Mouse (Mus musculus): Measurements from ENCODE around the gene Rab40c.

Rab40c gene

DNA sequence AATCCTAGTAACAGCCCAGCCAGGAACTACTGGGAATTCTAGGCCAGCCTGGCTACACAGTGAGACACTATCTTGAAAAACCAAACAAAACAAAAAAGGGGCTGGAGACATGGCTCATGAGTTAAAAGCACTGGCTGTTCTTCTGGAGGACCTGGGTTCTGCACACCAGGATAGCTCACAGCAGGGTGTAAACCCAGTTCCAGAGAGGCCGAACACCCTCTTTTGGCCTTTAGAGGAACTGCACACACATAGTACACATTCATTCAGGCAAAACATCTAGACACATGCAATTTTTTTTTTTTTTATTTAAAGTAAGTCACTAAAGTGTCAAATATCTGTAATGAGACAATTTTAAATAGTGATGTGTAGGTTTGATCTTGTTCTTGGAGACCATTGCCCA, 19.3 kb downstream of the Rab40c start:
- no peak for DNase-seq (ENCODE audit: low spot score in 2 of 2)

DNA sequence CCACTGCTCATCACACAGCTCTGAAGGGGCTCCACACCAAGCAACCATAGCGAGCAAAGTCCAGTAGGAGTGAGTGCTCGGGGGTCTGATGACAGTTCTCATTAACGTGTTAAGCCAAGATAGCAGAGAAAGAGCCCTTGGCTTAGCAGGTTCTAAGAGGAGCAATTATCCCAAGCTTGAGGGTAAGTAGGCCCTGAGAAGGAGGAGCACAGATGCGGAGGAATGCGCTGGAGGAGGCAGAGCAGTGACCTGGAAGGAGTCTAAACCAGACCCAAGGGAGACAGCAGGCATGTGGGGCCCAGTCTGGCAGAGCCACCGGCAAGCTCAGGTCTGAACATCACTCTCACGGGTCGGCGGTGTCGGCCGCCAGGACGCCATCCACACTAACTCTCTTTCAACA, 23.6 kb downstream of the Rab40c start:
- no peak for DNase-seq (ENCODE audit: low spot score in 2 of 2)

DNA sequence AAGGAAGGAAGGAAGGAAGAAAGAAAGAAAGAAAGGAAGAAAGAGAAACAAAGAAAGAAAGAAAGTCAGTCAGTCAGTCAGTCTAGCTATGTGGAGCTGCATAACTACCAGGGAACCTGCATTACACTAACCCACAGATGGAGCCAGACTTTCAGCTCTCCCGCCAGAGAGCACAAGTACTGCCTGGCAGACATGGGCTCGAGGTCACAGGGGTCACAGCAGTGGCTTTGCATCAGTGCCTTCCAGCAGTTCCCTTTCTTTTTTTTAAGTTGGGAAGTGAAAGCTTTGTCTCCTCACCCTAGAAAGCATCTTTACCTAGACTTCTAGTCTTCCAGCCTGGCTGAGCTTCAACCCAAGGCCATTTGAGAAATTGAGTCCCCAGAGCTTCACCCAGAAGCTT, 24.1 kb downstream of the Rab40c start:
- no peak for DNase-seq (ENCODE audit: low spot score in 2 of 2)

DNA sequence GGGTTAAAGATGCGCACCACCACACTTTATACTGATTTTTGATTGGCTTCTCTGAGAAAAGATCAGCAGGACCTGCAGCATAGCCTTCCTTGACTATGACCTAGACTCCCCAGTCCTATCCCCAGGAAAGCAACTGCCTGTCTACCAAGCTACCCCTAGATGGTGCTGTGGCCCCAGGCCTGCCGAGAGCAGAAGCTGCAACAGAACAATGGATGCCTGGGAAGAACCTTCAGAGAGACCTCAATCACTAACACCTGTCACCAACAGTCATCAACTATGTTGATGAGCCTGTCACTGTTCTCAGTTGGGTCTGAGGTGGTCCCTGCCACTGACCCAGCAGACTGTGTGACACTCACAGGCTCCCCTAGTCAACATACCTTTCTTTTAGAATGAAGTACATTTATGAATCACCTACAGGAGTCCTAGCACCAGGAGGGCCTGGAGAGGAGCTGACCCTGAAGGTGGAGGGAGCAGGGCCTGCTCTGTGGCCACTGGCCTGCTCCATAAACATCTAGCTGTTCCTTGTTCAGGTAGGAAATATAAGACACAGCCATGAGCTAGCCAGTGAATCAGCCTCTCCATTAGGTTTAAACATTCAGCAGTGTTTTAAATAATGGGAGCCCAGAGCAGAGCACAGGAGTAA, 25.4 kb downstream of the Rab40c start:
- DNase-seq (ENCODE audit: low spot score in 2 of 2), result peak; percentile 57 to 74

DNA sequence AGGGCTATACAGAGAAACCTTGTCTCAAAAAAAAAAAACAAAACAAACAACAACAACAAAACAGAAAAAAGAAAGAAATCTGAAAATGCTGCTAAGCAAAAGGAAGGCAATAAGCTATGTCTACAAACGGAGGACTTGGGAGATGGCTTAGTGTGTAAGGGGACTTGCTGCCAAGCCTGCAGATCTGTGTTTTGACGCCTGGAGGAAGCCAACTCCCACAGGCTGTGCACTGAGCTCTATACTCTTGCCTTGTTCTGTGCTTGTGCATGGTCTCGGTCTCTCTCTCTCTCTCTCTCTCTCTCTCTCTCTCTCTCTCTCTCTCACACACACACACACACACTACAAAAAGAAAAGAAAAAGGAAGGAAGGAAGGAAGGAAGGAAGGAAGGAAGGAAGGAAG, 30.7 kb downstream of the Rab40c start:
- no peak for DNase-seq (ENCODE audit: low spot score in 2 of 2)

DNA sequence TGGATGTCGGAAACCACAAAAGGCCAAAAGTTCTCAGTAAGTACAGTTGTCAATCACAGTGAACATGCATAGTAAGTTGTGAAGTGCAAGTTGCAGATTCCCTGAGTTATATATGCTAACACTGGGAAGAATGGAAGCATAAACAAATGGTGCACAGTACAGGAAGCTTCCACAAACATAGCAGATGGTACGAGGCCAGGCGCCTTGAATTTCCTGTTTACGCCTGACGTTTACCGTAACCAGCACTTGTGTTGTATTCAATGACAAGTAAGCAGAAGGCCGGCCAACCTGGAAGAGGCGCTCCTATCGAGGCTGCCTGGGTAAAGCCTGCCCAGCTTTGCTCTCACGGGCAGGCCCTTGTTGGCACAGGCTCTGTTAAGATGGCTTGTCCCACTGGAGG, 32.1 kb downstream of the Rab40c start:
- no peak for DNase-seq (ENCODE audit: low spot score in 2 of 2)

DNA sequence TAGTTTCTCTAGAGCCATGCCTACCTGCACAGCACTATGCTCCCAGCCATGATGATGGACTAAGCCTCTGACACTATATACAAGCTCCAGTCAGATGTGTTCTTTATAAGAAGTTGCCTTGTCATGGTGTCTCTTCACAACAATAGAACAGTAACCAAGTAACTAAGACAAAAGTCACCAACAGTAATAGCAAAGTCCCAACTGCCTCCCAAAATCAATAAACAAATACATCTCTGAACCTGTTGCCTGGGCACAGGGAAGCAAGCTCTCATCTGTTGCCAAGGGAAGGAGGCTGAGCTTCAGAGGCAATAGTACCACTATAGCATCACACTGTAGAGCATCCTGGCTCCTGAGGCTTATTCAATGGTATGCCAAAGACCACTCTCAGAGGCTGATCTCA, 32.7 kb downstream of the Rab40c start:
- no peak for DNase-seq (ENCODE audit: low spot score in 2 of 2)

DNA sequence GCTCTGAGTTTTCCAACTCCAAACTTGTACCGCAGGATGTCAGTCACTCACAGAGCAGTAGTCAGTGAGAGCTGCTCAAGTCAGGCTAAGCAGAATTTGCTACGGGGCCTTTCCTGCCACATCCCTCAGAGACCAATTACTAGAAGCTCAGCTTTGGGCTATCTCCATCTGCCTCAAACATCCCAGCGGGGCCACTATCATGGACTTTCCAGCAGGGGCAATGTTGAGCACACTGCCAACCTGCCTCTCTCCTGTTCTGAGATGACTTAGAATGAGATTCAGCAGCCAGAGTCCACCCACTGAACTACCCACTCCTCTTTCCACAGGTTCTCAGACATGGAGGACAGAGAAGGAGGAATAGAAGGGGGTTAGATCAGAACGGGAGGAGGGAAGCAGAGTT, 33.9 kb downstream of the Rab40c start:
- DNase-seq (ENCODE audit: low spot score in 2 of 2), result no peak

DNA sequence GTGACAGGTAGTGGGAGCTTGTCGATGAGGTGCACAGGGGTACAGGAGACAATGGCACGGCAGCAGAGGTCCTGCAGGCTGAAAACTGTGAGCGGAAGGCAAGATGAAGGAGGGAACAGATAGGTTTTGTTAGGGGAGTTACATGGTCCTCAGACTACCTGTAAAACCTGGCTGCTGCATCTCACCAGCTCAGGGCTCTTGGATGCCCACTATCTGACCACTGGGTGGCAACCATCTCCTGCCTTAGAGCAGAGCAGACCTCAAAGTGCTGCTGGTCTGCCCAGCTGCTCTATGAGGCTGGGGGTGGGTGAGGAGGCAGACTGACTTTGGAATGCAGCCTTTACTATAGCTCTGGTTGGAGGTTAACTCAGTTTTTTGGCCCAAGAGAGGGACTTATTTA, 35.7 kb downstream of the Rab40c start:
- DNase-seq (ENCODE audit: low spot score in 2 of 2), result no peak

DNA sequence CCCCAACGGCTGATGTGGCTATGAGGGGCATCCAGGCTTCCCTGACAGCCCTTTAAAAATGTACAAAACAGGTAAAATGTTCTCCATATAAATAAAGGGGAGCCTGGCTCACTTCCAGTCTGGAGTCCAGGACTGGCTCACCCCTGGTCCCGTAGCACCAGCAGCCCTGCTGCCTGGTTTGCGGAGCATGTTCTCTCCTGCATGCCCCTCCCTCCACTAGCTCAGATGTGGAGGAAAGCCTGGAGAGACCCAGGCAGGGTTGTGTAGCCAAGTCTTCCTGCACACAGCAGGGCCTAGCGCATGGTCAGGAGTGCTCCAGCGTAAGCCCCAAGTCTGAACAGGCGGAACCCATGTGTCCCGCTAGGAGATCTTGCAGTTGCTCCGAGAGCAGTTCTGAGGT, 36.3 kb downstream of the Rab40c start:
- DNase-seq (ENCODE audit: low spot score in 2 of 2), result no peak

DNA sequence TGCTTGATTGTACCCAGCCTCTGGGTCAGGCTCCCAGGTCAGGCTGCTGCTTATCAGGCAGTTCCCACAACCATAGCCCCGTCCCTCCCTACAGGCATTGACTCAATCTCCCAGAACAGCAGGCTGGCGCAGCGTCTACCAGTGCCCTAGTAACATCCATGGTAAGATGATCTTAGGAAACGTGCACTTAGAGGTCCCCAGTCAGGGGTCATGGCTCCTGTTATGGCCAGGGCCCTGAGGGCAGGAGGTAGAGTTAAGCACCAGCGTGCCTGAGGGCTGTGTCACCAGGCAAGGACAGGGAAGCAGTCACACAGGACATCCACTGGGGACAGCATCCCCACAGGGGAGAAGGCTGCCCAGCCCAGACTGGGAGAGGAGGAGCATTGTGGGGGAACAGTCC, 37.2 kb downstream of the Rab40c start:
- no peak for DNase-seq (ENCODE audit: low spot score in 2 of 2)

DNA sequence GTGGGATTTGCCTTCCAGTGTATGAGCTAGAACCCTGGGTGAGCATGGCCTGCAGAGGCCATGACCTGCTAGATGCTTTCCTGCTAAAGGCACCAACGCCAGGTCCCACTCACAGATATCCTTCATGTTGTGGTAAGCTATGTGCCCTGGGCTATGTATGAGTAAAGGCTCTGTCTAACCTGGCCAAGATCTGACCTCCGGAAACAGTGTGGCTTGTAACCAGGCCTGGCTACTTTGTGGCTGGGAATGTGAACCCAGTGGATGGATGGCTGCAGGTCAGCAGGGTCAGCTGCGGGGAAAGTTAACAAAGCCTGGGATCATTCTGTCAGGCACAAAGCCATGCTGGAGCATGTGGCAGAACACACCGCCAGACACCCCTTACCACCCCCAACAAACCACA, 37.8 kb downstream of the Rab40c start:
- no peak for DNase-seq (ENCODE audit: low spot score in 2 of 2)

DNA sequence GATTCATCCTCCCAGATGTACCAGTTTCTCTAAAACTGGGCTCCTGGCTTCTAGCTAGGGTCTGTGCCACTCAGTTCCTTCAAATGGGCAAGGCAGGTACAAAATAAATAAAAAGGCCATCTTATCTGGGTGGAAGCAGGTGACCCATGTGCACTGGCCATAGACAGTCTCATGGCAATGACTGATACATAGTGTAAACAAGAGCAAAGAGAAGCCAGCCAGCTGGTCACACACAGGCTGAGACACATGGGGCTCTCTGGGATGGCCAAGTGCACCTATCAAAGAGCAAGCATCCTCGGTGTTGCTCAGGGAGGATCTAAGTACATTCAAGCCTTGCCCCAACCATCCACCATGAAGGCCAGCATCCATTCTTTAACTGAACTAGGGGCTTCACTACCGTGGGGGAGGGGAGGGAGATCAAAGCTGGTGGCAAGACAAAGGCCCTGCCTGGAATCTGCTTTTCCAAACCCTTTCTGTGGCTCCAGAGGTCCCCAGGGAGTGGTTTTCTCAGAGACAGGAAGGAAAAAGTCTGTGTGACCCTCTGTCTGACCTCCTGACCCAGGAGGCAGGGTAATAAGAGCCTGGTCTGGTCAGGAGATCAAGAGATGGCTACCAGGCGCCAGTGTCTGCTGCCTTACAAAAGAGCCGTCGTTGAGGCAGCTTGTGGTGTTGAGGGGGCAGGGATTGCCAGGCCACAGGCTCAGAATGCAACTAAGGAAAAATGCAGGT, 38.5 kb downstream of the Rab40c start:
- no peak for DNase-seq (ENCODE audit: low spot score in 2 of 2)

DNA sequence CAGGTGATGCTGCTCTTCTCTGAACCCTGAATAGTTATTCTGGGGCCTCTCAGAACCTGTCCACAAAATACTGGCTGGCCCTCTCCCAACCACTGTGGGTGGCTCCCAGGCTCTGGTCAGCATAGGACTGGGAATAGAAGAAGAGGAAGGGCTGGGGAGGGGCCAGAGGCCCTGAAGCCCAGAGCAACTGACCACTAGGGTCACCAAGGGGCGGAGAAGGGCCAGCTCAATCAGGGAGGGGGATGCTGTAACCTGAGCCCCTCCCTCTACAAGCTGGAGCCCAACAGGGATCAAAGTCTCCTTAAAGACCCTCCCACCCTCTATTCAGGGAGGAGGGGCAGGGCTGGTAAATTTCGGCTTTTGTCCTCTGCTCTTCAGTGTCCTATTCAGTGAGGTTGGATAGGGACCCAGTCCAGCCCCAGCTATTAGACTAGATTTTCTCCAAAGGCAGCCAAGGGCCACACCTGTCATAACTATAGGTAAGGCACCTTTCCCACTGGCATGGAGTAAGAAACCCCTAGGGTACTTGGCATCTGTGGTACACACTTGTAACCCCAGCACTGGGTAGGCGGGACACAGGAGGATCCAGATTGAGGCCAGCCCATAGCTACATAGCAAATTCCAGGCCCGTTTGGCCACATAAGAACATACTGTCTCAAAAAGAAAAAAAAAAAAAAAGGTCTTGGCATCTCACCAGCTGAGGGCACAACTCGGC, 39.2 kb downstream of the Rab40c start, which contains the start of gene Wfikkn1:
TSS of gene Wfikkn1 (minus strand) at position 663 of the 715 bp plus-strand sequence.
- no peak for DNase-seq (ENCODE audit: low spot score in 2 of 2)

DNA sequence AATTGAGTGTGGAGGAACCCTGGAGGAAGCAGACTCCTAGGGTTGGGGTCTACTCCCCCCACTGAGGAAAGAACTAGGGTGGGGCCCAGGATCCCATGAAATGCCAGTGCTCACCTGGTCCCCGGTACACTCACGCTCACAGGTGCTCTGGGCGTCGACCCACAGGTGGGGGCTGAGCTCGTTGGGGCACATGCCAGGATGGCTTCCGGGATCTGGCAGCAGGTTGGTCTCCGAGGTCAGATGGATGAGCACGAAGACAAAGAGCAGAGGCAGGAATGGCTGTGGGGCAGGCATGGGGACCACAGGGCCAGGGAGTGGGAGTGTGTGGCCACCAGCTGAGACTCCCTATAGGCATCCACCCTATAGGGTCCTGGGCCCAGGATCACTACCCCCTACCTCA, 39.8 kb downstream of the Rab40c start:
- no peak for DNase-seq (ENCODE audit: low spot score in 2 of 2)

DNA sequence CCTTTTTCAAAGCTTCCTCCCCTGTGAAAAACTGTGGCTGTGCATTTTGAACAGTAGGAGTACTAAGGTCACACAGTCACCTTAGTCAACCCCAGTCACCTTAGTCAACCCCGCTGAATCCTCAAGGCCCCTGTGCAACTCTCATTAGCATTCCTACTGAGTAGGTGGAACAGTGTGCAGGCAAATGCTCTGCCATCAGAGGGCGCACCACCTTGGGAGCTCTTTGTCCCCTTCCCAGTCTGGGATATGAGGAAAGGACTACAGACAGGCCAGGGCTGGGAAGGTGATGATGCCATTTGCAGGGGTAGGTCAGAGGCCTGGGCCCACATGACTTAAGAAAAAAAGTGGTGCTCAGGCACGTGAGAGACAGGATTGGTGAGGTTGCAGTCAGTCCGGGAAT, 40.3 kb downstream of the Rab40c start:
- peak in 1 of 2 experiments; percentile 46 for DNase-seq (ENCODE audit: low spot score in 2 of 2)

DNA sequence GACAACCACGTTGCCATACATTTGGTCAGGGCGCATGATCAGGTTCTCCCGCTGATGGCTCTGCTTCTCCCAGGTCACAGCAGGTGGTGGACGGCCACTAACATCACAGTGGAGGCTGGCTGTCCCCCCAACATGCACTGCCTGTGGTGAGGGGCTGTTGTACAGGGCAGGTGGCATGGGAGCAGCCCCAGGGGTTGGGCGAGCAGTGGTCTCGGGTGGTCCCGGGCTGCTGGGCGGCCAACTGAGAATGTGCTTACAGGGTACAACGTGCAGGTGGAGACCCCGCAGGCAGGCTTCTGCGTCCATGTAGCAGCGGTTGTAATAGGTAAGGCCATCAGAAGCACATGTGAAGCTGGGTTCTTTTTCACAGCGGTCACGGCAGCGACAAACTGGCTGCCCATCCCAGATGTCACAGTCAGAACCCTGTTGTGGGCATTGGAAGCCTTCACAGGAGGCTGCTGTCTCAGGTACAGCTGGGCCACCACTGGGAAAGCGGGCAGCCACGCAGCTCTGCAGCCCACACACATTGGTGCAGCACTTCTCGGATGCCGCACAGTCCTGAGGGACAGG, 40.8 kb downstream of the Rab40c start:
- no peak for DNase-seq (ENCODE audit: low spot score in 2 of 2)

DNA sequence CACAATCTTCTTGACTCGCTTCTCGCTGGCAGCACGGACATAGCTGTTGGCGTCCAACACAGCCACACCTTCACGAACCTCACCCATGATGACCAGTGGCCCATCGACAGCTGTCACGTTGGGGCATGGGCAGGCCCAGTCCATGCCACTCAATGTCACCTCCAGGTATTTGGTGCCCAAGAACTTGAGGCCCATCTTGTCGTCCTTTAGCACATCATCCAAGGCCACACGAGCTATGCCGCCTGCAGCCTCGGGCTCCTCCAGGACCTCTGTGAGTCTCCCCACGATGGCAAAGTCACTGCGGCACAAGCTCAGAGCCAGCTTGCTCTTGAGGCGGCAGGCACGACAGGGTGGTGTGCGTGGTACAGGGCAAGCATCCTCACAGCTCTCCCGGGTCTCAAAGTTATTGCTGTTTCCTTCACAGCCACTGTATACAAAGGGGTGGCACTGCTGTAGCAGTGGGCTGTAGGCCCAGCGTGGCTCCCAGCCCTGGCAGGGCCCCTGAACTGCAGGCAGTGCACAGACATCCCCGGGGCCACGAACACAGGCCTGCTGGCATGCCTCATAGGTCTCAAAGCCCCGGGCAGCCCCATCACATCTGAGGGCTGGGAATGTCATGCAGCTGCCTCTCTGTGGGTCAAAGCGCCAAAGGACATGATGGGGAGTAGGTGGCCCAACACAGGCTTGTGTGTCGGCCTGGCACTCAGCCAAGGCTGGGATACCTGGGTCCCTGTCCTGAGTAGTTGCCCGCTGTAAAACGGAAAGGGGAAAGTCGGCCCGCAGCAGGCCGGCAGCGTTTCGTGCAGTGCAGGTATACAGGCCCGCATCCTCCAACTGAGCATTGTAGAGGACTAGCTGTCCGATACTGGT, 41.6 kb downstream of the Rab40c start:
- DNase-seq (ENCODE audit: low spot score in 2 of 2), result no peak

DNA sequence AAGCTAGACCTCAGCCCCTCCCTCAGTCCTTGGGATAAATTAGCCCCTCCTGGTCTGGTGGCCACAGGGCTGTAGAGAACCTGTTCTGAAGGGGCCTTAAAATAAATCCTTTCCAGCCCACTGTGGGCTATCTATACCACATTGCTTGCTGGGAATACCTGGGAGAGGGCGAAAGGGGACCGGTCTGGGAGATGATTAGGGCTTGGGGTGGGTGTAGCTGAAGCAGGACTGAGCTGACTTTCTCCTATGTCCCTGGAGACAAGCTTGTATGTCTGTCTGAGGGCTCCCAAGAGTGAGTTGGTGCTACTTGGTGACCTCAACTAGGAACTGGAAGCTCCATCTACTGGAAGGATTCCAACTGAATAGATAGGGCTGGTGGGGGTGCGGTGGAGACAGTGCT, 42.5 kb downstream of the Rab40c start:
- no peak for DNase-seq (ENCODE audit: low spot score in 2 of 2)

DNA sequence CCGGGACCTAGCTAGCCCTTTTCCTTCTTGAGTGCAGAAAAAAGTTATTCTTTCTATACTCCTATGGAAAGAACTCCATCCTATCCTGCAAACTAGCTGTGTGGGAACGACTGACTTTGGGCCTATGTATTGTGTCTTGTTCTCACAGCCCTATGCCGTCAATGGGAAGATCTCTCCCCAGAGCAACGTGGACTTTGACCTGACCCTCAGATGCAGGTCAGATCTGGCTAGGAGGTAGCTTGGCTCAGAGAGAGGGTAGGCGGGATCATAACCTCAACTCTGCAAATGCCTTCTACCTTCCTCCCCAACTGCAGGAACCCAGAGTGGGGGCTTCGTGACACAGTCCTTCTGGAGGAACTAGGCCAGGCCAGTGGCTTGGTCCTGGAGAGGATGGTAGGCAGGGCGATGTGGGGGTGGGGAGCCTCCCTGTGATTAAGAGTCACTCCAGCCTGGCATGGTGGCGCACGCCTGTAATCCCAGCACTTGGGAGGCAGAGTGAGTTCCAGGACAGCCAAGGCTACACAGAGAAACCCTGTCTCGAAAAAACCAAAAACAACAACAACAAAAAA, 43.1 kb downstream of the Rab40c start:
- no peak for DNase-seq (ENCODE audit: low spot score in 2 of 2)

Data from cerebellum, postnatal 4 days (tissue).